Mouse (Mus musculus): ENCODE measurements around the gene Rcor3.

- TF ChIP-seq CTCF (IDR thresholded peaks at IDR 0.05; ENCODE audit: borderline replicate concordance, extremely low read depth, insufficient read depth, insufficient read length), result no peak
- TF ChIP-seq POLR2A (IDR thresholded peaks at IDR 0.05; ENCODE audit: borderline replicate concordance, extremely low read depth, insufficient read depth, insufficient read length, poor library complexity, severe bottlenecking), result no peak
Measured at GRCm38 (mm10) chr1:192087098-192087497, 50.8 kb downstream of the Rcor3 start.

All from brain, embryonic 14.5 days (tissue).